Mouse (Mus musculus): ENCODE results near the gene Pafah1b3. TPM values are rescaled to one million over a fixed set of nuclear protein-coding genes. Genes with fewer than 3 reads are reported as not detected.

Pafah1b3 gene
- polyA plus RNA-seq, 2 experiments: 234 to 266 TPM

DNA sequence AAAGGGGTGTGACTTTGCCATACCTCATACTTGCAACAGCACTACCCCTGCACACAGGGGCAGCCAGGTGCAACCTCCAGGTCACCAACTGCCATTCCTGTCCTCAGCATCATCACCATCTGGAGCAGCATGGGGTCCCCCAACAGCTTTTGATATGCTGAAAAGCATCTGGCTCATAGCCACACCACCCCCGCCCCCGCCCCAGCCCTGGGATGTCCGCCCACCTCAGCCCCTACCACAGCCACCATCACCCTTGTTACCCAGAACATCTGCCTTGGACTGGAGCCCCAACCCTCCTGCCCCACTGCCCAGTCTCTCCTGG, 5.9 kb upstream of the Pafah1b3 start:
- DNase-seq (ENCODE audit: low spot score) (no peak), ATAC-seq (ENCODE audit: low FRiP score, low read depth) (no peak)
- no peak overlapping the region for H3K4me3 ChIP-seq (replicated peaks; ENCODE audit: low read length)
- no peak overlapping the region for H3K27ac ChIP-seq (replicated peaks; ENCODE audit: low read depth, low read length)
- no peaks in the 10 kb centered on the region; the same call in 1 of the 2 replicates for H3K27me3 ChIP-seq (ENCODE audit: control insufficient read depth, insufficient read depth, low read length)
- no peaks in the 10 kb centered on the region for H3K36me3 ChIP-seq (ENCODE audit: control insufficient read depth, insufficient read depth, low read length)
- H3K9ac ChIP-seq (ENCODE audit: low read depth, low read length, severe bottlenecking): no peak overlapping the region
- H3K4me2 ChIP-seq (replicated peaks; ENCODE audit: low read depth, low read length, severe bottlenecking): no peak overlapping the region
- WGBS: 74% methylated on average over 3 of the region's 3 CpGs
- no peaks in the 10 kb centered on the region for H3K9me3 ChIP-seq (ENCODE audit: control insufficient read depth, low read length)
- TF ChIP-seq POLR2A (IDR thresholded peaks at IDR 0.05; ENCODE audit: borderline replicate concordance, extremely low read depth, insufficient read depth, insufficient read length): no peak
- H3K4me1 ChIP-seq (ENCODE audit: control insufficient read depth, insufficient read depth, low read length): 0 out of 2 replicates have a peak, but pooled peaks cover 4% of the 10 kb centered on the region

DNA sequence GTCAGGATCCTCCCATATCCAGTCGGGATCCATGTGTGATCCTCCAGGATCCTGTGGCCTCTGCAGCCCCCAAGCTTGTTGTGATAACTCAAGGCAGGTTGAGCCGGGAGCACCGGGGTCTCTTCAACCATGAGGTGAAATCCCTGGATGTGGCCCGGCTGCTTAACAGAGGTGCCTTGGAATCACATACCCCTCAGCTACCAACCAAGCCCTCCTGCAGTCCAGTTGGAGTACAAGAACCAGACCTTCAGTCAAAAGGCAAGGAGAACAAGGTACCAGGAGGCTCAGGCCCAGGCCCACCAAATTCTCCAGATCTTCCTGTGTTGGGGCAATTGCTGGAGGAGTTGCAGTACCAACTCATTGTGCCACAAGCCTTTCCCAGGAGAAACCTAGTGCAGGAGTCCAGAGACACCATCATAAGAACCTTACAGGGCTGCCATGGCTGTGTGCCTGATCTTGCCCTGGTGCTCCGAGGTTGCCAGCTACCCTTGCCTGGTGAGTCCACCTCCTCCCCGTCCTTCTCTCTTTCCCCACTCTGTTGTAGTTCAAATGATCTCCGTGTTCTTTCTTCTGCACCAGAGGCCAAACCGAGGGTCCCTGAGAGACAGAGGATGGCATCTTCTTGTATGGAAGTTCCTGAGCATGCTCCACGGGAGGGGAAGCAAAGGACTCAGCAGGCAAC, 5.4 kb upstream of the Pafah1b3 start:
- WGBS: 55% methylated on average over 9 of the region's 9 CpGs
- H3K4me2 ChIP-seq (replicated peaks; ENCODE audit: low read depth, low read length, severe bottlenecking): no peak overlapping the region
- H3K9me3 ChIP-seq (ENCODE audit: control insufficient read depth, low read length): no peaks in the 10 kb centered on the region
- H3K4me3 ChIP-seq (replicated peaks; ENCODE audit: low read length): no peak overlapping the region
- ATAC-seq (ENCODE audit: low FRiP score, low read depth) (no peak), DNase-seq (ENCODE audit: low spot score) (no peak)
- H3K27me3 ChIP-seq (ENCODE audit: control insufficient read depth, insufficient read depth, low read length): no peaks in the 10 kb centered on the region; the same call in 1 of the 2 replicates
- no peak overlapping the region for H3K9ac ChIP-seq (ENCODE audit: low read depth, low read length, severe bottlenecking)
- no peak overlapping the region for H3K27ac ChIP-seq (replicated peaks; ENCODE audit: low read depth, low read length)
- H3K4me1 ChIP-seq (ENCODE audit: control insufficient read depth, insufficient read depth, low read length): 0 out of 2 replicates have a peak, but pooled peaks cover 7% of the 10 kb centered on the region
- TF ChIP-seq POLR2A (IDR thresholded peaks at IDR 0.05; ENCODE audit: borderline replicate concordance, extremely low read depth, insufficient read depth, insufficient read length): no peak
- no peaks in the 10 kb centered on the region for H3K36me3 ChIP-seq (ENCODE audit: control insufficient read depth, insufficient read depth, low read length)

DNA sequence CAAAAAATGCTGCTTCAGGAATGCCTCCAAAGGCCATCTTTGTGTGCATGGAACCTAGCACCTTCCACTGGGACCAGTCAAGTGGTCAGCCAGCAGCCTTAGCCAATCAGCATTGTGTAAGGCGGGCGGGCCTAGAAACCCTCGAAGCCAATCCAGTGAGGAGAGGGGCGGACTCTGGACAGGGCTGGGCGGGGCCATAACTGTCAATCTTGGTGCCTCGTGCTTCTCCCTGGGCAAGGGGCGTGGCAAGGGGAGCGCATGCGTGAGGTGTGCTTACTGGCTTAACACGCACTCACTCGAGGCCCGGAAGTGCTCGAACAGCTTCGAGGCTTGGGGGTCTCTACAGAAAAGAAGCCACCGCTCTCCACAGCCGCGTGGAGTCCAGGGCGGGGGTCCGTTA, 3.3 kb upstream of the Pafah1b3 start, which contains the start of gene Prr19:
TSS of gene Prr19 (plus strand) at position 349 of the 400 bp plus-strand sequence.
- DNase-seq (ENCODE audit: low spot score) (no peak), ATAC-seq (ENCODE audit: low FRiP score, low read depth) (no peak)
- WGBS: 49% methylated on average over 18 of the region's 19 CpGs
- Histone ChIP-seq H3K4me3 (replicated peaks; ENCODE audit: low read length) (no peak within 1 kb of the TSS), H3K4me1 (ENCODE audit: control insufficient read depth, insufficient read depth, low read length) (peaks cover 14% of the 10 kb centered on the region), H3K9ac (ENCODE audit: low read depth, low read length, severe bottlenecking) (no peak within 1 kb of the TSS), H3K27ac (replicated peaks; ENCODE audit: low read depth, low read length) (no peak within 1 kb of the TSS), H3K27me3 (ENCODE audit: control insufficient read depth, insufficient read depth, low read length) (no peaks in the 10 kb centered on the region; the same call in 1 of the 2 replicates), H3K36me3 (ENCODE audit: control insufficient read depth, insufficient read depth, low read length) (peaks cover 2% of the 10 kb centered on the region; the same call in 1 of the 2 replicates), H3K9me3 (ENCODE audit: control insufficient read depth, low read length) (no peaks in the 10 kb centered on the region), H3K4me2 (replicated peaks; ENCODE audit: low read depth, low read length, severe bottlenecking) (no peak within 1 kb of the TSS)
- TF ChIP-seq POLR2A (IDR thresholded peaks at IDR 0.05; ENCODE audit: borderline replicate concordance, extremely low read depth, insufficient read depth, insufficient read length): no peak

DNA sequence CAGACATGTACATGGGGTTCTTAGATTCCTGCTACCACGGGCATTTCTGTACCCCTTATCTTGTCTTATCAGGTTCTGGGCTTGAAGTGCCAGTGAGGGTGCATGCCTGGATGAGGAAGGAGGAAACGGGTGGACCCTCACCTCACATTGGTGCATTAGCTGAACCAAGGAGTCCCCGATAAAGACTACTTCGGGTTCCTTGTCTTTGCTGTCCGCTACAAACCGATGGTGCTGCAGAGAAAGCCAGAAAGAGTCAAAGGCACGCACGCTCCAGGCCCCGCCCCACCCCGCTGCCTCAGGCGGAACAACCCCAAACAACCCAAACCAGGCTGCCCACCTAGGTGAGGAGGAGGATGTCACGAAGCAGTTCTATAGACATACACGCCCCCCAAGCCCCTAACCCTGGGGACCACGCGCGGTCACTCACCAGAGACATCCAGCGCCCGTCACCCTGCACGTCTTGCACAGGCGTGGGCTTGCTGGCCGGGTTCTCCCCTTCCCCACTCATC, 787 bp downstream of the Pafah1b3 start:
- TF ChIP-seq POLR2A (IDR thresholded peaks at IDR 0.05; ENCODE audit: borderline replicate concordance, extremely low read depth, insufficient read depth, insufficient read length): no peak
- Histone ChIP-seq H3K36me3 (ENCODE audit: control insufficient read depth, insufficient read depth, low read length) (peaks cover 43% of the 10 kb centered on the region), H3K4me1 (ENCODE audit: control insufficient read depth, insufficient read depth, low read length) (peaks cover 10% of the 10 kb centered on the region), H3K4me2 (replicated peaks; ENCODE audit: low read depth, low read length, severe bottlenecking) (peak overlapping the region; percentile 57), H3K27ac (replicated peaks; ENCODE audit: low read depth, low read length) (peak overlapping the region; percentile 91), H3K4me3 (replicated peaks; ENCODE audit: low read length) (peak overlapping the region; percentile 54), H3K9ac (ENCODE audit: low read depth, low read length, severe bottlenecking) (peak overlapping the region; percentile 80), H3K9me3 (ENCODE audit: control insufficient read depth, low read length) (no peaks in the 10 kb centered on the region), H3K27me3 (ENCODE audit: control insufficient read depth, insufficient read depth, low read length) (no peaks in the 10 kb centered on the region)
- DNase-seq (ENCODE audit: low spot score) (no peak), ATAC-seq (ENCODE audit: low FRiP score, low read depth) (peak; percentile 27)
- WGBS: under 1% methylated on average over 21 of the region's 21 CpGs

DNA sequence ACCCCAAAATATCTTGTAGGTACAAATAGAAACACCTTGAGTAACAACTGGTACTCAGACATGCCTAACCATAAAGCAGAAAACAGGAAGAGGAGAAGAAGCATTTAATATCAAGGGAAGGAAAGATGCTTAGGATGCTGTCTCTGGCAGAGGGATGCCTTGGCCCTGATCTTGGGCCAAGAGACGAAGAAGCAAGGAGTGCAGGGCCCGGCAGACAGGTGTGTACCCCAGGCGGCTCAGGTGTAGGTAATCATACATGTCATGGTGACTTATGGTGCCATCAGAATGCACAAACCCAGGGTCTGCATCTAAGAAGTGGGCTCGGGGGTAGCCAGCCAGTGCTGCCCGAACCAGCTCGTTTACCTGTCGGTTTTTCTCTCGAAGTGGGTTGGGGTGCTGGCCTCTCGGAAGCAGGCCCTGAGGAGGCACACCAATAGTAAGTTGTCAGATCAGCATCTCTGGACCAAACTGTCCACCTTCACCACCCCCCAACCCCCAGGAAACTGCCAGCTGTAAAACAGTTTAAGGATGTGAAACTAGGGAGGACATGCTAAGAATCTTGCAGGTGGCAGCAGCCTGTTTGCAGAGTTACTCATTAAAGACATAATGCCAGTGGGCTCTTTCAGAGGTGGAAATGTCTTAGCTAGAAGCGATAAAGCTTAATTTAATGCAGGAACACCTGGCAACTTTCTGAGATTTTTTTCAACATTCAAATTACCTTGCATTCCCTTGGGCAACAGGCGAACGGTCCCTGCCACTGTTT, 2.6 kb downstream of the Pafah1b3 start:
- ATAC-seq (ENCODE audit: low FRiP score, low read depth) (no peak), DNase-seq (ENCODE audit: low spot score) (no peak)
- no peaks in the 10 kb centered on the region for H3K27me3 ChIP-seq (ENCODE audit: control insufficient read depth, insufficient read depth, low read length)
- no peak overlapping the region for H3K4me2 ChIP-seq (replicated peaks; ENCODE audit: low read depth, low read length, severe bottlenecking)
- H3K4me1 ChIP-seq (ENCODE audit: control insufficient read depth, insufficient read depth, low read length): peaks cover 10% of the 10 kb centered on the region
- no peak overlapping the region for H3K4me3 ChIP-seq (replicated peaks; ENCODE audit: low read length)
- WGBS: 83% methylated on average over 12 of the region's 12 CpGs
- no peak for TF ChIP-seq POLR2A (IDR thresholded peaks at IDR 0.05; ENCODE audit: borderline replicate concordance, extremely low read depth, insufficient read depth, insufficient read length)
- no peaks in the 10 kb centered on the region for H3K9me3 ChIP-seq (ENCODE audit: control insufficient read depth, low read length)
- H3K27ac ChIP-seq (replicated peaks; ENCODE audit: low read depth, low read length): no peak overlapping the region
- no peak overlapping the region for H3K9ac ChIP-seq (ENCODE audit: low read depth, low read length, severe bottlenecking)
- H3K36me3 ChIP-seq (ENCODE audit: control insufficient read depth, insufficient read depth, low read length): peaks cover 61% of the 10 kb centered on the region
